ENCODE assay signal across 8 mouse cellular contexts in the genomic region with DNA sequence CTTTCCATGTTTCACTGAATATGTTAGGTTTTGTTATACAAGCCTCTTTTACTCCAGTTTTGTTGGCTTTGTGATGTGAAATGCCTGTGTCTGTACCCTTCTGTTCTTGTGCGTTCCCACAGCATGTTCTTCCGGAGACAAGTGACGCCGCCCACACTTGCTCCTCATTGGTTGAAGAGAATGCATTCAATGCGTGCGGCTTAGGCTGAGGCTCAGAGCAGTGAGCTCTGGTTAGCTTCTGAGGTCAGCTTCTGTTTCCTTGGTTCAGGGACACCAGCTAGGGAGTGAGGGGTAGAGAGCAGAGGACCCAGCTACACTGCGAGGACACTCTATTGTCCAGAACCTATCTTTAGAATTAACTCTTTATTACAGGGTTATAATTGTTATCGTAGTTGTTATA. TPM values are rescaled to one million over a fixed set of nuclear protein-coding genes. Genes with fewer than 3 reads are reported as not detected.
DNase-seq lines count a peak whose midpoint lies in the region; ATAC-seq and TF ChIP-seq lines count a peak whose summit lies in the region.

No protein-coding gene starts in this region.

- no peak for TF ChIP-seq CTCF in liver, embryonic 14.5 days (IDR thresholded peaks at IDR 0.05; ENCODE audit: low read depth)

- no peak overlapping the region for H3K27ac ChIP-seq in forebrain, embryonic 16.5 days (ENCODE audit: low read length)
- H3K27ac ChIP-seq in liver, embryonic 14.5 days, result no peak overlapping the region
- no peak overlapping the region for H3K27ac ChIP-seq in neural tube, embryonic 12.5 days
- H3K27ac ChIP-seq in stomach, embryonic 16.5 days (ENCODE audit: low read length), result no peak overlapping the region

- TF ChIP-seq EP300 in liver, embryonic 14.5 days (IDR thresholded peaks at IDR 0.05; ENCODE audit: low read depth), result no peak

- WGBS in forebrain, embryonic 16.5 days, result 12% methylated on average over 8 of the region's 8 CpGs
- WGBS in liver, embryonic 14.5 days (ENCODE audit: insufficient replicate concordance), result 15% methylated on average over 8 of the region's 8 CpGs
- 16% methylated on average over 8 of the region's 8 CpGs for WGBS in neural tube, embryonic 12.5 days
- WGBS in stomach, embryonic 16.5 days, result 14% methylated on average over 8 of the region's 8 CpGs

- no peak overlapping the region for H3K9ac ChIP-seq in forebrain, embryonic 16.5 days (replicated peaks; ENCODE audit: low read depth, low read length)
- H3K9ac ChIP-seq in liver, embryonic 14.5 days (replicated peaks), result no peak overlapping the region
- no peak overlapping the region for H3K9ac ChIP-seq in neural tube, embryonic 12.5 days
- H3K9ac ChIP-seq in stomach, embryonic 16.5 days (ENCODE audit: low read length), result no peak overlapping the region

- H3K4me1 ChIP-seq in forebrain, embryonic 16.5 days (replicated peaks; ENCODE audit: control insufficient read depth, insufficient read depth, low read length), result peaks cover 6% of the 10 kb centered on the region; the same call in 1 of the 2 replicates
- H3K4me1 ChIP-seq in liver, embryonic 14.5 days (replicated peaks; ENCODE audit: control insufficient read depth in 2 of 2, insufficient read depth in 2 of 2, low read length in 1 of 2), result peaks cover 0 to 3% of the 10 kb centered on the region in 2 experiments; a peak in 1 of 4 replicates
- no peaks in the 10 kb centered on the region; the same call in 1 of the 2 replicates for H3K4me1 ChIP-seq in neural tube, embryonic 12.5 days
- H3K4me1 ChIP-seq in stomach, embryonic 16.5 days (ENCODE audit: control insufficient read depth, insufficient read depth, low read length), result no peaks in the 10 kb centered on the region; the same call in 1 of the 2 replicates

- peak; percentile 69 for DNase-seq in c-Kit-positive CD71-positive TER-119-negative erythroid progenitor cells, embryonic 14.5 days (ENCODE audit: low read depth)
- peak; percentile 67 to 80 for DNase-seq in heart, postnatal 36 days
- DNase-seq in kidney, postnatal 4 days, result peak; percentile 89 to 90
- peak; percentile 34 to 44 (median 39) for DNase-seq in liver, embryonic 14.5 days (ENCODE audit: low read depth in 3 of 3, low spot score in 3 of 3)

- no peak overlapping the region for H3K4me2 ChIP-seq in forebrain, embryonic 16.5 days (ENCODE audit: low read length)
- no peak overlapping the region for H3K4me2 ChIP-seq in liver, embryonic 14.5 days (ENCODE audit: low read depth)
- no peak overlapping the region for H3K4me2 ChIP-seq in neural tube, embryonic 12.5 days (replicated peaks)
- H3K4me2 ChIP-seq in stomach, embryonic 16.5 days (ENCODE audit: low read depth, low read length), result no peak overlapping the region

- H3K9me3 ChIP-seq in forebrain, embryonic 16.5 days (ENCODE audit: control insufficient read depth, low read length), result no peaks in the 10 kb centered on the region
- H3K9me3 ChIP-seq in liver, embryonic 14.5 days (ENCODE audit: control insufficient read depth, low read length), result no peaks in the 10 kb centered on the region
- H3K9me3 ChIP-seq in neural tube, embryonic 12.5 days, result no peaks in the 10 kb centered on the region
- no peaks in the 10 kb centered on the region for H3K9me3 ChIP-seq in stomach, embryonic 16.5 days (replicated peaks; ENCODE audit: control insufficient read depth, low read length)

- no peak overlapping the region for H3K4me3 ChIP-seq in forebrain, embryonic 16.5 days (replicated peaks; ENCODE audit: low read length)
- no peak overlapping the region for H3K4me3 ChIP-seq in liver, embryonic 14.5 days (ENCODE audit: insufficient read depth in 1 of 2, low read depth in 2 of 2, low read length in 2 of 2)
- no peak overlapping the region for H3K4me3 ChIP-seq in neural tube, embryonic 12.5 days
- H3K4me3 ChIP-seq in stomach, embryonic 16.5 days (replicated peaks; ENCODE audit: low read length), result no peak overlapping the region

- peak; percentile 66 for ATAC-seq in CD4-positive, CD25-positive, alpha-beta regulatory T cell, adult 4 months
- peak; percentile 94 for ATAC-seq in forebrain, embryonic 16.5 days
- no peak for ATAC-seq in liver, embryonic 14.5 days (ENCODE audit: insufficient read depth)
- peak; percentile 83 for ATAC-seq in neural tube, embryonic 12.5 days (ENCODE audit: low FRiP score, low read depth)
- peak; percentile 82; the same call in 1 of the 2 replicates for ATAC-seq in stomach, embryonic 16.5 days (ENCODE audit: insufficient read depth, low FRiP score)

- no peaks in the 10 kb centered on the region for H3K27me3 ChIP-seq in forebrain, embryonic 16.5 days (replicated peaks; ENCODE audit: control insufficient read depth, insufficient read depth, low read length)
- no peaks in the 10 kb centered on the region for H3K27me3 ChIP-seq in liver, embryonic 14.5 days (ENCODE audit: control insufficient read depth, insufficient read depth, low read length)
- H3K27me3 ChIP-seq in neural tube, embryonic 12.5 days (replicated peaks), result no peaks in the 10 kb centered on the region
- H3K27me3 ChIP-seq in stomach, embryonic 16.5 days (ENCODE audit: control insufficient read depth, insufficient read depth, low read length), result no peaks in the 10 kb centered on the region

- H3K36me3 ChIP-seq in forebrain, embryonic 16.5 days (ENCODE audit: control insufficient read depth, insufficient read depth), result no peaks in the 10 kb centered on the region
- no peaks in the 10 kb centered on the region for H3K36me3 ChIP-seq in liver, embryonic 14.5 days (replicated peaks; ENCODE audit: control insufficient read depth, insufficient read depth, low read depth)
- H3K36me3 ChIP-seq in neural tube, embryonic 12.5 days, result no peaks in the 10 kb centered on the region
- H3K36me3 ChIP-seq in stomach, embryonic 16.5 days (ENCODE audit: control insufficient read depth, insufficient read depth, low read length), result no peaks in the 10 kb centered on the region

- intact Hi-C loops in heart, postnatal 36 days (cut with DNase I), result no loop called here

RNA-seq across cellular contexts. Expression of a gene that starts 4.0 kb away (rescaled TPM):
- polyA plus RNA-seq in CD4-positive, CD25-positive, alpha-beta regulatory T cell, adult 4 months (2017; shearing (Covaris generic)), result 100 to 1,000 TPM in 1 of 2 experiments, 10 to 100 TPM in 1; 11.3 to 101 TPM
- not detected in 2 replicates for polyA plus RNA-seq in forebrain, embryonic 16.5 days (2015; fragmentation: Nextera tagmentation; extraction: Ambion mirVana)
- total RNA-seq in heart, postnatal 36 days (2021), result 10 to 100 TPM; 21.8 to 44.6 TPM
- 1.1 and 1.5 TPM in 2 replicates for polyA plus RNA-seq in liver, embryonic 14.5 days (2012; rRNA removed)
- 1.8 and 2.5 TPM in 2 replicates for polyA plus RNA-seq in liver, embryonic 14.5 days (2014; fragmentation: Nextera tagmentation; extraction: Ambion mirVana)
- 0.16 TPM in 1 of 2 replicates, not detected in the other for polyA plus RNA-seq in neural tube, embryonic 12.5 days (2016; fragmentation: Nextera tagmentation; extraction: Ambion mirVana)
- polyA plus RNA-seq in stomach, embryonic 16.5 days (2015; fragmentation: Nextera tagmentation; extraction: Ambion mirVana), result 5.7 and 7.9 TPM in 2 replicates

RNA-seq across cellular contexts. Expression of a gene that starts 14.1 kb away (rescaled TPM):
- 10 to 100 TPM; 12.7 to 77.2 TPM for polyA plus RNA-seq in CD4-positive, CD25-positive, alpha-beta regulatory T cell, adult 4 months (2017; shearing (Covaris generic))
- polyA plus RNA-seq in forebrain, embryonic 16.5 days (2015; fragmentation: Nextera tagmentation; extraction: Ambion mirVana), result 0.82 and 1.0 TPM in 2 replicates
- total RNA-seq in heart, postnatal 36 days (2021), result 10 to 100 TPM; 20.6 to 43.5 TPM
- 0.65 and 0.91 TPM in 2 replicates for polyA plus RNA-seq in liver, embryonic 14.5 days (2012; rRNA removed)
- polyA plus RNA-seq in liver, embryonic 14.5 days (2014; fragmentation: Nextera tagmentation; extraction: Ambion mirVana), result 0.80 and 0.83 TPM in 2 replicates
- polyA plus RNA-seq in neural tube, embryonic 12.5 days (2016; fragmentation: Nextera tagmentation; extraction: Ambion mirVana), result 1.8 and 2.3 TPM in 2 replicates
- 4.0 and 5.9 TPM in 2 replicates for polyA plus RNA-seq in stomach, embryonic 16.5 days (2015; fragmentation: Nextera tagmentation; extraction: Ambion mirVana)

RNA-seq across cellular contexts. Expression of a gene that starts 33.9 kb away (rescaled TPM):
- under 1 TPM in 1 of 2 experiments, not detected in 1; 0.18 TPM for polyA plus RNA-seq in CD4-positive, CD25-positive, alpha-beta regulatory T cell, adult 4 months (2017; shearing (Covaris generic))
- polyA plus RNA-seq in forebrain, embryonic 16.5 days (2015; fragmentation: Nextera tagmentation; extraction: Ambion mirVana), result not detected in 2 replicates
- not detected for total RNA-seq in heart, postnatal 36 days (2021)
- 0.01 TPM in 1 of 2 replicates, not detected in the other for polyA plus RNA-seq in liver, embryonic 14.5 days (2012; rRNA removed)
- polyA plus RNA-seq in liver, embryonic 14.5 days (2014; fragmentation: Nextera tagmentation; extraction: Ambion mirVana), result not detected in 2 replicates
- 0.20 TPM in 1 of 2 replicates, not detected in the other for polyA plus RNA-seq in neural tube, embryonic 12.5 days (2016; fragmentation: Nextera tagmentation; extraction: Ambion mirVana)
- polyA plus RNA-seq in stomach, embryonic 16.5 days (2015; fragmentation: Nextera tagmentation; extraction: Ambion mirVana), result not detected in 2 replicates

RNA-seq across cellular contexts. Expression of a gene that starts 34.1 kb away (rescaled TPM):
- 10 to 100 TPM in 1 of 2 experiments, 1 to 10 TPM in 1; 8.9 to 77.0 TPM for polyA plus RNA-seq in CD4-positive, CD25-positive, alpha-beta regulatory T cell, adult 4 months (2017; shearing (Covaris generic))
- polyA plus RNA-seq in forebrain, embryonic 16.5 days (2015; fragmentation: Nextera tagmentation; extraction: Ambion mirVana), result 0.53 and 0.95 TPM in 2 replicates
- total RNA-seq in heart, postnatal 36 days (2021), result 10 to 100 TPM; 14.8 to 32.7 TPM
- 2.0 and 2.3 TPM in 2 replicates for polyA plus RNA-seq in liver, embryonic 14.5 days (2012; rRNA removed)
- polyA plus RNA-seq in liver, embryonic 14.5 days (2014; fragmentation: Nextera tagmentation; extraction: Ambion mirVana), result 3.2 and 3.3 TPM in 2 replicates
- 1.6 and 2.2 TPM in 2 replicates for polyA plus RNA-seq in neural tube, embryonic 12.5 days (2016; fragmentation: Nextera tagmentation; extraction: Ambion mirVana)
- polyA plus RNA-seq in stomach, embryonic 16.5 days (2015; fragmentation: Nextera tagmentation; extraction: Ambion mirVana), result 18.1 and 19.5 TPM in 2 replicates

RNA-seq across cellular contexts. Expression of a gene that starts 52.9 kb away (rescaled TPM):
- polyA plus RNA-seq in CD4-positive, CD25-positive, alpha-beta regulatory T cell, adult 4 months (2017; shearing (Covaris generic)), result 100 to 1,000 TPM in 1 of 2 experiments, 10 to 100 TPM in 1; 81.1 to 105 TPM
- polyA plus RNA-seq in forebrain, embryonic 16.5 days (2015; fragmentation: Nextera tagmentation; extraction: Ambion mirVana), result 0.15 and 0.28 TPM in 2 replicates
- under 1 TPM; 0.83 to 0.84 TPM for total RNA-seq in heart, postnatal 36 days (2021)
- 0.13 and 0.20 TPM in 2 replicates for polyA plus RNA-seq in liver, embryonic 14.5 days (2012; rRNA removed)
- 0.13 and 0.17 TPM in 2 replicates for polyA plus RNA-seq in liver, embryonic 14.5 days (2014; fragmentation: Nextera tagmentation; extraction: Ambion mirVana)
- not detected in 2 replicates for polyA plus RNA-seq in neural tube, embryonic 12.5 days (2016; fragmentation: Nextera tagmentation; extraction: Ambion mirVana)
- 0.37 and 0.39 TPM in 2 replicates for polyA plus RNA-seq in stomach, embryonic 16.5 days (2015; fragmentation: Nextera tagmentation; extraction: Ambion mirVana)

Comparison
In these comparisons a context has a peak if more than half of its experiments do, and no peak if none do; other contexts are left out.
1. DNase-seq: peak in every context shown above with its lines; median percentile 90 in kidney, postnatal 4 days; 74 in heart, postnatal 36 days; 69 in c-Kit-positive CD71-positive TER-119-negative erythroid progenitor cells, embryonic 14.5 days; 39 in liver, embryonic 14.5 days.